21 mouse cellular contexts compared by ENCODE assay signal in genomic region chr9:116208169-116208904, GRCm38 (mm10). TPM values are rescaled to one million over a fixed set of nuclear protein-coding genes. Genes with fewer than 3 reads are reported as not detected.
DNase-seq lines count a peak whose midpoint lies in the region; ATAC-seq and TF ChIP-seq lines count a peak whose summit lies in the region.
"Had no signal": no experiment of that assay in that cellular context is flagged by ENCODE, and none has a peak within 500 bp of the region (broad histone marks: within the 10 kb centered on the region; RNA-seq: fewer than 3 reads in every experiment).

No protein-coding gene starts in this region.

- H3K4me3 ChIP-seq in CH12.LX (replicated peaks in 1 of 3; ENCODE audit: low read depth in 2 of 3, low read length in 2 of 3, poor library complexity in 1 of 3): no peak overlapping the region
- H3K4me3 ChIP-seq in stomach, embryonic 16.5 days (replicated peaks; ENCODE audit: low read length): no peak overlapping the region
- H3K4me3 ChIP-seq in layer of hippocampus, adult 2 months: no peak overlapping the region
- H3K4me3 ChIP-seq: embryonic facial prominence, embryonic 13.5 days; forebrain, embryonic 15.5 days; heart, adult 2 months; heart, embryonic 15.5 days; hindbrain, embryonic 15.5 days; midbrain, embryonic 15.5 days; neural tube, embryonic 15.5 days; stomach, embryonic 15.5 days had no signal

- TF ChIP-seq RAD21 in CH12.LX (IDR thresholded peaks at IDR 0.05; ENCODE audit: low read depth, low read length): no peak

- peak overlapping the region; percentile 82 for H3K27ac ChIP-seq in CH12.LX (ENCODE audit: insufficient read depth, low read depth)
- peak overlapping the region; percentile 29; the same call in 1 of the 2 replicates for H3K27ac ChIP-seq in stomach, embryonic 16.5 days (ENCODE audit: low read length)
- H3K27ac ChIP-seq in layer of hippocampus, adult 2 months: no peak overlapping the region
- H3K27ac ChIP-seq: embryonic facial prominence, embryonic 13.5 days; forebrain, embryonic 15.5 days; heart, adult 2 months; heart, embryonic 15.5 days; hindbrain, embryonic 15.5 days; midbrain, embryonic 15.5 days; neural tube, embryonic 15.5 days; stomach, embryonic 15.5 days had no signal

- TF ChIP-seq CTCF in CH12.LX (conservative IDR thresholded peaks at IDR 0.05 in 1 of 2, IDR thresholded peaks at IDR 0.05 in 1 of 2; ENCODE audit: low read depth in 2 of 2, low read length in 2 of 2): no peak
- no peak for TF ChIP-seq CTCF in layer of hippocampus, adult 2 months (conservative IDR thresholded peaks at IDR 0.05)

- ATAC-seq in stomach, embryonic 16.5 days (ENCODE audit: insufficient read depth, low FRiP score): no peak
- ATAC-seq: forebrain, embryonic 15.5 days; midbrain, embryonic 15.5 days had no signal

- H3K36me3 ChIP-seq in CH12.LX (replicated peaks in 1 of 2; ENCODE audit: control insufficient read depth in 1 of 2, insufficient read depth in 1 of 2, low read length in 1 of 2): no peaks in the 10 kb centered on the region
- H3K36me3 ChIP-seq in stomach, embryonic 16.5 days (ENCODE audit: control insufficient read depth, insufficient read depth, low read length): no peaks in the 10 kb centered on the region
- H3K36me3 ChIP-seq: embryonic facial prominence, embryonic 13.5 days; forebrain, embryonic 15.5 days; heart, embryonic 15.5 days; hindbrain, embryonic 15.5 days; midbrain, embryonic 15.5 days; neural tube, embryonic 15.5 days; stomach, embryonic 15.5 days had no signal

- dilution Hi-C loops in CH12.LX (cut with MboI; ENCODE audit: extremely low pct_ligation_motif_present, extremely low pct_unique_long_range_greater_than_20kb, low sequenced_read_pairs): no loop called here

- peak; percentile 69 for TF ChIP-seq POLR2A in CH12.LX (IDR thresholded peaks at IDR 0.05; ENCODE audit: low read depth, low read length)

- peaks cover 4% of the 10 kb centered on the region for H3K9me3 ChIP-seq in CH12.LX (replicated peaks; ENCODE audit: low read length)
- H3K9me3 ChIP-seq in stomach, embryonic 16.5 days (replicated peaks; ENCODE audit: control insufficient read depth, low read length): no peaks in the 10 kb centered on the region
- H3K9me3 ChIP-seq: embryonic facial prominence, embryonic 13.5 days; forebrain, embryonic 15.5 days; heart, embryonic 15.5 days; hindbrain, embryonic 15.5 days; midbrain, embryonic 15.5 days; neural tube, embryonic 15.5 days; stomach, embryonic 15.5 days had no signal

- peak; percentile 28; the same call in 1 of the 2 replicates for TF ChIP-seq EP300 in CH12.LX (IDR thresholded peaks at IDR 0.05; ENCODE audit: low read length)

- H3K79me2 ChIP-seq in CH12.LX (replicated peaks; ENCODE audit: control insufficient read depth, extremely low read depth, insufficient read depth, poor library complexity, severe bottlenecking): no peaks in the 10 kb centered on the region

- no peaks in the 10 kb centered on the region for H3K27me3 ChIP-seq in CH12.LX (replicated peaks)
- no peaks in the 10 kb centered on the region for H3K27me3 ChIP-seq in stomach, embryonic 16.5 days (ENCODE audit: control insufficient read depth, insufficient read depth, low read length)
- H3K27me3 ChIP-seq: embryonic facial prominence, embryonic 13.5 days; forebrain, embryonic 15.5 days; heart, embryonic 15.5 days; hindbrain, embryonic 15.5 days; midbrain, embryonic 15.5 days; neural tube, embryonic 15.5 days; stomach, embryonic 15.5 days had no signal

- H3K4me1 ChIP-seq in CH12.LX (ENCODE audit: control insufficient read depth in 1 of 2, insufficient read depth in 2 of 2): peaks cover 24 to 32% of the 10 kb centered on the region in 2 experiments
- peaks cover 7% of the 10 kb centered on the region for H3K4me1 ChIP-seq in stomach, embryonic 16.5 days (ENCODE audit: control insufficient read depth, insufficient read depth, low read length)
- H3K4me1 ChIP-seq: forebrain, embryonic 15.5 days; stomach, embryonic 15.5 days had no signal

- peak overlapping the region; percentile 47 for H3K9ac ChIP-seq in CH12.LX (ENCODE audit: insufficient read depth, low read depth)
- no peak overlapping the region for H3K9ac ChIP-seq in stomach, embryonic 16.5 days (ENCODE audit: low read length)
- H3K9ac ChIP-seq: embryonic facial prominence, embryonic 13.5 days; forebrain, embryonic 15.5 days; heart, embryonic 15.5 days; hindbrain, embryonic 15.5 days; midbrain, embryonic 15.5 days; neural tube, embryonic 15.5 days; stomach, embryonic 15.5 days had no signal

- in situ Hi-C loops in CH12.LX (cut with MboI; ENCODE audit: low pct_ligation_motif_present, low pct_unique_long_range_greater_than_20kb, low sequenced_read_pairs): no loop called here

- WGBS in stomach, embryonic 16.5 days: 76% methylated on average over 16 of the region's 16 CpGs

- peak overlapping the region; percentile 53 for H3K4me2 ChIP-seq in CH12.LX (ENCODE audit: insufficient read depth, low read depth, poor library complexity, severe bottlenecking)
- no peak overlapping the region for H3K4me2 ChIP-seq in stomach, embryonic 16.5 days (ENCODE audit: low read depth, low read length)
- H3K4me2 ChIP-seq: embryonic facial prominence, embryonic 13.5 days; forebrain, embryonic 15.5 days; heart, embryonic 15.5 days; hindbrain, embryonic 15.5 days; liver, embryonic 11.5 days; midbrain, embryonic 15.5 days; neural tube, embryonic 15.5 days; stomach, embryonic 15.5 days had no signal

- peak; percentile 54 to 61 for DNase-seq in kidney, postnatal 4 days
- no peak for DNase-seq in kidney, adult 18-20 months
- no peak for DNase-seq in CH12.LX (ENCODE audit: extremely low read depth)
- DNase-seq in induced T-regulatory cell, adult 2 months (ENCODE audit: low read depth): peak; percentile 78
- DNase-seq in lung, postnatal 4 days: no peak
- no peak for DNase-seq in layer of hippocampus, adult 2 months (ENCODE audit: low spot score in 2 of 2)
- DNase-seq: adrenal gland, adult 2 months; cerebellum, adult 9-10 months; gastrocnemius, postnatal 14 days; heart, adult 2 months; heart, postnatal 4 days; lung, adult 2 months had no signal

TF ChIP-seq in CH12.LX, 34 proteins besides CTCF, POLR2A, EP300 and RAD21 (continues in another document):
- TF ChIP-seq POLR2AphosphoS2 (IDR thresholded peaks at IDR 0.05; ENCODE audit: low read depth, low read length) (no peak), SMC3 (IDR thresholded peaks at IDR 0.05; ENCODE audit: low read depth, low read length) (no peak), USF2 (conservative IDR thresholded peaks at IDR 0.05; ENCODE audit: low read depth, low read length) (no peak), RCOR1 (conservative IDR thresholded peaks at IDR 0.05; ENCODE audit: low read depth, low read length) (no peak), ETS1 (conservative IDR thresholded peaks at IDR 0.05; ENCODE audit: low read depth, low read length) (peak; percentile 27; the same call in 1 of the 2 replicates), UBTF (IDR thresholded peaks at IDR 0.05; ENCODE audit: low read depth, low read length) (no peak), MAFK (IDR thresholded peaks at IDR 0.05; ENCODE audit: insufficient replicate concordance, low read length) (peak; percentile 95), ELF1 (IDR thresholded peaks at IDR 0.05; ENCODE audit: low read depth, low read length) (peak; percentile 82; the same call in 1 of the 2 replicates), MXI1 (IDR thresholded peaks at IDR 0.05; ENCODE audit: low read depth, low read length) (0 out of 2 replicates have a peak, but pooled peaks have one; percentile 6), TCF12 (IDR thresholded peaks at IDR 0.05; ENCODE audit: low read depth, low read length) (peak; percentile 41; the same call in 1 of the 2 replicates), MAZ (IDR thresholded peaks at IDR 0.05; ENCODE audit: low read depth, low read length) (no peak), ZMIZ1 (IDR thresholded peaks at IDR 0.05; ENCODE audit: low read depth, low read length) (no peak), JUND (conservative IDR thresholded peaks at IDR 0.05; ENCODE audit: low read depth, low read length) (peak; percentile 40; the same call in 1 of the 2 replicates), BHLHE40 (IDR thresholded peaks at IDR 0.05; ENCODE audit: low read depth, low read length) (peak; percentile 71), MEF2A (IDR thresholded peaks at IDR 0.05; ENCODE audit: borderline replicate concordance, low read depth, low read length) (0 out of 2 replicates have a peak, but pooled peaks have one; percentile 8), CHD1 (IDR thresholded peaks at IDR 0.05; ENCODE audit: low read depth, low read length) (no peak), HCFC1 (IDR thresholded peaks at IDR 0.05; ENCODE audit: low read depth, low read length) (no peak; the same call in 1 of the 2 replicates), ZNF384 (IDR thresholded peaks at IDR 0.05; ENCODE audit: low read depth, low read length) (no peak), MAX (IDR thresholded peaks at IDR 0.05; ENCODE audit: low read length) (peak; percentile 29; the same call in 1 of the 2 replicates), MYC (IDR thresholded peaks at IDR 0.05; ENCODE audit: low read depth, low read length) (no peak), E2F4 (IDR thresholded peaks at IDR 0.05; ENCODE audit: insufficient replicate concordance, low read depth, low read length) (no peak), NRF1 (IDR thresholded peaks at IDR 0.05; ENCODE audit: low read depth, low read length) (peak; percentile 26; the same call in 1 of the 2 replicates), GABPA (IDR thresholded peaks at IDR 0.05; ENCODE audit: insufficient replicate concordance, low read depth, low read length) (peak; percentile 46; the same call in 1 of the 2 replicates), ZKSCAN1 (IDR thresholded peaks at IDR 0.05; ENCODE audit: borderline replicate concordance, low read depth, low read length) (no peak), ZC3H11A (IDR thresholded peaks at IDR 0.05; ENCODE audit: low read depth, low read length) (no peak), IRF4 (IDR thresholded peaks at IDR 0.05; ENCODE audit: low read depth, low read length) (peak; percentile 52; the same call in 1 of the 2 replicates), JUN (IDR thresholded peaks at IDR 0.05; ENCODE audit: insufficient read depth, low read depth, low read length) (peak; percentile 63; the same call in 1 of the 2 replicates), TBP (conservative IDR thresholded peaks at IDR 0.05; ENCODE audit: low read depth, low read length) (peak; percentile 91), NELFE (IDR thresholded peaks at IDR 0.05; ENCODE audit: low read depth, low read length) (peak; percentile 57; the same call in 1 of the 2 replicates), USF1 (IDR thresholded peaks at IDR 0.05; ENCODE audit: low read depth, low read length) (no peak)

RNA-seq across cellular contexts. Expression of gene Tgfbr2, which starts 33.2 kb away (rescaled TPM):
- total RNA-seq in CH12.LX (2012; rRNA removed) (43.0 and 46.3 TPM in 2 replicates), CH12.LX (2014; rRNA removed) (19.6 and 21.2 TPM in 2 replicates)
- polyA plus RNA-seq in CH12.LX (2012; ENCODE audit: insufficient read length, low read depth): 37.4 and 42.8 TPM in 2 replicates
- 33.8 and 35.1 TPM in 2 replicates for polyA plus RNA-seq in stomach, embryonic 16.5 days (2015; fragmentation: Nextera tagmentation; extraction: Ambion mirVana)
- 10 to 100 TPM; 10.7 to 11.7 TPM for total RNA-seq in layer of hippocampus, adult 2 months (2021)

Comparison
In these comparisons a context has a peak if more than half of its experiments do, and no peak if none do; other contexts are left out.
1. DNase-seq: peak in kidney, postnatal 4 days (2 of 2) and induced T-regulatory cell, adult 2 months (single experiment); none in kidney, adult 18-20 months (single experiment), CH12.LX (single experiment), lung, postnatal 4 days (0 of 2) and layer of hippocampus, adult 2 months (0 of 2).